ENCODE assay signal across 27 mouse cellular contexts in genomic region chr13:60291344-60291743, GRCm38 (mm10).
DNase-seq lines count a peak whose midpoint lies in the region; ATAC-seq and TF ChIP-seq lines count a peak whose summit lies in the region.
"Had no signal": no experiment of that assay in that cellular context is flagged by ENCODE, and none has a peak within 500 bp of the region (broad histone marks: within the 10 kb centered on the region; RNA-seq: fewer than 3 reads in every experiment).

No protein-coding gene starts in this region.

- intact Hi-C loops in heart, postnatal 36 days (cut with DNase I), result loop anchor here (5.0 kb wide), 1 partner anchor 114 kb away; the partner anchor contains the start of gene Gas1

- H3K4me1 ChIP-seq in stomach, postnatal 0 days (replicated peaks; ENCODE audit: control insufficient read depth, insufficient read depth), result no peaks in the 10 kb centered on the region
- H3K4me1 ChIP-seq: forebrain, embryonic 13.5 days; midbrain, embryonic 13.5 days; neural tube, embryonic 13.5 days had no signal

- no peak overlapping the region for H3K4me3 ChIP-seq in stomach, postnatal 0 days (ENCODE audit: low read depth, low read length)
- H3K4me3 ChIP-seq: embryonic facial prominence, embryonic 13.5 days; forebrain, embryonic 13.5 days; heart, embryonic 13.5 days; hindbrain, embryonic 13.5 days; limb, embryonic 12.5 days; liver, embryonic 12.5 days; midbrain, embryonic 13.5 days; neural tube, embryonic 13.5 days had no signal

- no peak overlapping the region for H3K4me2 ChIP-seq in stomach, postnatal 0 days (replicated peaks; ENCODE audit: low read depth)
- H3K4me2 ChIP-seq: embryonic facial prominence, embryonic 13.5 days; forebrain, embryonic 13.5 days; heart, embryonic 13.5 days; hindbrain, embryonic 13.5 days; limb, embryonic 12.5 days; liver, embryonic 12.5 days; midbrain, embryonic 13.5 days; neural tube, embryonic 13.5 days had no signal

- TF ChIP-seq EP300 in stomach, postnatal 0 days (optimal IDR thresholded peaks at IDR 0.05), result no peak

- H3K27me3 ChIP-seq in stomach, postnatal 0 days (ENCODE audit: control insufficient read depth, insufficient read depth, low read length), result no peaks in the 10 kb centered on the region
- H3K27me3 ChIP-seq: embryonic facial prominence, embryonic 13.5 days; forebrain, embryonic 13.5 days; heart, embryonic 13.5 days; hindbrain, embryonic 13.5 days; limb, embryonic 12.5 days; liver, embryonic 12.5 days; midbrain, embryonic 13.5 days; neural tube, embryonic 13.5 days; Patski had no signal

- no peak overlapping the region for H3K9ac ChIP-seq in stomach, postnatal 0 days (ENCODE audit: low read length)
- H3K9ac ChIP-seq: embryonic facial prominence, embryonic 13.5 days; forebrain, embryonic 13.5 days; heart, embryonic 13.5 days; hindbrain, embryonic 13.5 days; limb, embryonic 12.5 days; liver, embryonic 12.5 days; liver, postnatal 0 days; midbrain, embryonic 13.5 days; neural tube, embryonic 13.5 days had no signal

- no peak for ATAC-seq in stomach, postnatal 0 days (ENCODE audit: low FRiP score, low TSS enrichment)
- ATAC-seq: forebrain, embryonic 13.5 days; intestine, postnatal 0 days; liver, embryonic 12.5 days; liver, postnatal 0 days; midbrain, embryonic 13.5 days; Patski had no signal

- peak; percentile 46 for DNase-seq in gastrocnemius, adult 18-20 months (ENCODE audit: low spot score)
- DNase-seq in gastrocnemius, adult 8-10 months (ENCODE audit: low spot score in 2 of 2), result no peak
- DNase-seq in heart, adult 8-10 months (ENCODE audit: low spot score), result peak; percentile 40
- DNase-seq in heart, postnatal 36 days, result no peak
- peak; percentile 28 for DNase-seq in lung, postnatal 25 days (ENCODE audit: low spot score)
- no peak for DNase-seq in lung, postnatal 4 days
- no peak for DNase-seq in stomach, postnatal 0 days (ENCODE audit: low spot score)
- DNase-seq in urinary bladder, adult 2 months (ENCODE audit: low spot score), result no peak
- DNase-seq: adrenal gland, postnatal 10 days; cerebellum, adult 9-10 months; embryo, embryonic 11 days; heart, postnatal 14 days; kidney, postnatal 25 days; liver, postnatal 0 days; right cerebral cortex, postnatal 4 days; thymus, postnatal 14 days had no signal

- H3K27ac ChIP-seq in stomach, postnatal 0 days (replicated peaks), result peak overlapping the region; percentile 45; the same call in 1 of the 2 replicates
- H3K27ac ChIP-seq: embryonic facial prominence, embryonic 13.5 days; forebrain, embryonic 13.5 days; heart, embryonic 13.5 days; hindbrain, embryonic 13.5 days; limb, embryonic 12.5 days; liver, embryonic 12.5 days; macrophage; midbrain, embryonic 13.5 days; neural tube, embryonic 13.5 days had no signal

- WGBS in stomach, postnatal 0 days, result 71% methylated on average over 3 of the region's 3 CpGs

- H3K9me3 ChIP-seq in stomach, postnatal 0 days (ENCODE audit: control insufficient read depth, low read length), result no peaks in the 10 kb centered on the region
- H3K9me3 ChIP-seq: embryonic facial prominence, embryonic 13.5 days; forebrain, embryonic 13.5 days; heart, embryonic 13.5 days; hindbrain, embryonic 13.5 days; limb, embryonic 12.5 days; liver, embryonic 12.5 days; midbrain, embryonic 13.5 days; neural tube, embryonic 13.5 days had no signal

- no peaks in the 10 kb centered on the region for H3K36me3 ChIP-seq in stomach, postnatal 0 days (ENCODE audit: control insufficient read depth, insufficient read depth, low read length)
- H3K36me3 ChIP-seq: embryonic facial prominence, embryonic 13.5 days; heart, embryonic 13.5 days; hindbrain, embryonic 13.5 days; limb, embryonic 12.5 days; liver, embryonic 12.5 days; midbrain, embryonic 13.5 days; neural tube, embryonic 13.5 days had no signal

- no peak for TF ChIP-seq CTCF in stomach, postnatal 0 days (IDR thresholded peaks at IDR 0.05; ENCODE audit: low read depth)

Comparison
In these comparisons a context has a peak if more than half of its experiments do, and no peak if none do; other contexts are left out.
1. DNase-seq: peak in gastrocnemius, adult 18-20 months (single experiment), heart, adult 8-10 months (single experiment) and lung, postnatal 25 days (single experiment); none in gastrocnemius, adult 8-10 months (0 of 2), heart, postnatal 36 days (0 of 2), lung, postnatal 4 days (0 of 2), stomach, postnatal 0 days (single experiment) and urinary bladder, adult 2 months (single experiment).